Mouse (Mus musculus): Measurements from ENCODE around the gene Gcgr.

GRCm38 (mm10) chr11:120485251-120485650 lies 45.2 kb upstream of the Gcgr start:
- TF ChIP-seq ZC3H11A (IDR thresholded peaks at IDR 0.05; ENCODE audit: borderline replicate concordance, low read depth, low read length) (no peak), MAFK (IDR thresholded peaks at IDR 0.05; ENCODE audit: insufficient read depth, low read depth, low read length) (no peak), HCFC1 (IDR thresholded peaks at IDR 0.05; ENCODE audit: borderline replicate concordance, insufficient read depth, low read length) (no peak), CHD2 (IDR thresholded peaks at IDR 0.05; ENCODE audit: low read depth, low read length) (no peak), ZNF384 (IDR thresholded peaks at IDR 0.05; ENCODE audit: low read depth, low read length) (no peak)
